Mouse (Mus musculus) frontal cortex, adult 2 months (tissue): ENCODE data around the gene Lzic. TPM values are rescaled to one million over a fixed set of nuclear protein-coding genes. Genes with fewer than 3 reads are reported as not detected.
A peak's percentile ranks its signal among the peaks of the same experiment; 100 is the strongest.

ENCODE experiments used
- DNase-seq, 2 experiments: peaks; one replicate each; pipeline ENCODE4 v3.0.0; 2022; ENCODE audit warnings: low spot score in 1 of 2; ENCODE audit errors: extremely low spot score in 1 of 2
- polyA plus RNA-seq: library from polyadenylated mRNA; depleted of rRNA; stranded (reverse); fragments of >200 nt; gene quantifications from 2 replicates; pipeline ENCODE4 v1.2.3, GENCODE M21; 2012

Lzic gene
- polyA plus RNA-seq, 1 experiment = 16.7 TPM

- DNase-seq = no peak
These were observed 9.9 kb upstream of the Lzic start for GRCm38 (mm10) chr4:149475096-149475495.

GRCm38 (mm10) chr4:149477078-149477477, 8.0 kb upstream of the Lzic start, which contains the start of gene Tmem274:
Gene Tmem274 (plus strand): TSS chr4:149477378.
- no peak for DNase-seq

GRCm38 (mm10) chr4:149484566-149484965, 463 bp upstream of the Lzic start:
- peak in 1 of 2 experiments; percentile 17 for DNase-seq

- DNase-seq = peak in 1 of 2 experiments; percentile 44
These were observed 787 bp downstream of the Lzic start for GRCm38 (mm10) chr4:149485825-149486206.

- no peak for DNase-seq
These were observed 2.7 kb downstream of the Lzic start for GRCm38 (mm10) chr4:149487729-149488128.

GRCm38 (mm10) chr4:149489415-149490240, 4.6 kb downstream of the Lzic start:
- no peak for DNase-seq

GRCm38 (mm10) chr4:149491151-149491550, 6.1 kb downstream of the Lzic start:
- no peak for DNase-seq

- peak in 1 of 2 experiments; percentile 30 for DNase-seq
These were observed 11.6 kb downstream of the Lzic start for GRCm38 (mm10) chr4:149496612-149497011.

GRCm38 (mm10) chr4:149498901-149499300, 13.9 kb downstream of the Lzic start:
- no peak for DNase-seq

- no peak for DNase-seq
These were observed 14.8 kb downstream of the Lzic start for GRCm38 (mm10) chr4:149499790-149500189.

GRCm38 (mm10) chr4:149504363-149504762, 19.3 kb downstream of the Lzic start:
- no peak for DNase-seq

GRCm38 (mm10) chr4:149504858-149505257, 19.8 kb downstream of the Lzic start:
- no peak for DNase-seq

GRCm38 (mm10) chr4:149505261-149505967, 20.4 kb downstream of the Lzic start:
- peak in 1 of 2 experiments; percentile 36 for DNase-seq

- no peak for DNase-seq
These were observed 21.9 kb downstream of the Lzic start for GRCm38 (mm10) chr4:149506904-149507303.

GRCm38 (mm10) chr4:149511221-149511646, 26.2 kb downstream of the Lzic start:
- peak in 1 of 2 experiments; percentile 14 for DNase-seq

- no peak for DNase-seq
These were observed 27.0 kb downstream of the Lzic start for GRCm38 (mm10) chr4:149512072-149512471.

- no peak for DNase-seq
These were observed 30.7 kb downstream of the Lzic start for GRCm38 (mm10) chr4:149515706-149516105.

- DNase-seq = peak; percentile 95
These were observed 32.9 kb downstream of the Lzic start, which contains the start of gene Ctnnbip1 for GRCm38 (mm10) chr4:149517868-149518340. Gene Ctnnbip1 (plus strand): TSS chr4:149518236.

- no peak for DNase-seq
These were observed 33.6 kb downstream of the Lzic start for GRCm38 (mm10) chr4:149518351-149519220.

GRCm38 (mm10) chr4:149521258-149521657, 36.2 kb downstream of the Lzic start:
- no peak for DNase-seq
